Mouse (Mus musculus) cerebellum, postnatal 4 days (tissue): ENCODE measurements at regions not wholly inside any gene's neighbourhood (a gene's known extent, or its start where the extent isn't known, plus 50 kb on each side); places are given as distances from the start of the nearest gene placed in this dataset.

Experiments
- DNase-seq, 2 experiments: peaks; one replicate each; pipeline ENCODE4 v3.0.0; 2022; ENCODE audit warnings: low spot score in 2 of 2, mixed read lengths in 1 of 2

DNA sequence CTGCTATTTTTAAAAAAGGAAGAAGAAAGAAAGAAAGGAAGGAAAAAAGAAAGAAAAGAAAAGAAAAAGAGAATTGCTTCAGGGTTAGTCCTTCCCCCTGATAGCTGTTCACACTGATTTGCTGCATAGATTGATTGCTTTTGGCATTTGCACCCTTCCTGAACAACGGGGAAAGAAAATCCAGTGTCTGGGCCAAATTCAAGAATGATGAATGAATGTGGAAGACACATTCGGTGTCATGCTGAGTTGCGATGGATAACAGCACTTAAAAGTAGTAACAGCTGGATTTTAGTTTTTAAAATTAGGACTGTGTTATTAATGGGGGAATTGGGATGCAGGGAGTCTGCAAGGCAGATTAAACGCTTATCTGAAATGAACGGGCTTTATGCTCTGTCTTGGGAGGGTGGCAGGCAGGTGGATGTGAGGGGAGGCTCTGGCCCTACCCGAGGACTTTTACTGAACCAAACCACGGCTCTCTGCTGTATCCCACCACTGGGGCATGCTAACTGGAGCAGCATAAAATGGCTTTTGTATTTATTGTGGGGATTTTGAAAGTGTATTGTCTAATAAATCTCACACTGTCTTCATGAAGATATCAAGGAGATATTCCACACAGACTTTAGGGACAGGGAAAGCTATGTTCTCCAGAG lies 114.4 kb downstream of the Lca5 start:
- DNase-seq: no peak

- peak in 1 of 2 experiments; percentile 41 for DNase-seq
Observed at GRCm38 (mm10) chr9:83325910-83326309, 115.0 kb downstream of the Lca5 start.

- DNase-seq: no peak
Observed at GRCm38 (mm10) chr9:83324336-83324735, 116.6 kb downstream of the Lca5 start.

DNA sequence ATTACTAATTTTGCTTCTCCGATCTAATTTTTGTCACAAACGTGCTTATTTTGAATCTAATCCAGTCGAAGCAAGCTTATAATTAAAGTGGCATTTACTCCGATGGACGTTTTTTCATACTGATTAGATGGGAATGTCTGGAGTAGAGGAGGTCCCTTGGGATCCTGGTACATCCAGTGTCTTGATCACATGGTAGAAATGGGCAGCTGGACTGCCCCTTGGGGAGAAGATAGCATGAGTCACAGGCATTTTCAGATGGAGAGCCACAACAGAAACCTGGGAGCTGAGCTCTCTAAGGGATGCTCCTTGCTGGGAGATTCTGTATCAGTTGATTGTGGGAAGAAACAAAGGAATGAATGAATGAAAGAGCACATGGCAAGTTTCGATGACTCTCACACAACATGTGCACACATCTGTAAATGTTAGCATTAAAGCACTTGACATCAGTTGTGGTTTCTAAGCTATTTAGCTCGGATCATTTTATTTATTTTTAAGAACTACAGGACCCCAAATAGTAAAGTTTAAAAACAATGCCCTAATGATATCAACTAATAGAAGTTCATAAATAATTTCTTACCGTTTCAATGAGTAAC lies 117.8 kb downstream of the Lca5 start:
- no peak for DNase-seq

DNA sequence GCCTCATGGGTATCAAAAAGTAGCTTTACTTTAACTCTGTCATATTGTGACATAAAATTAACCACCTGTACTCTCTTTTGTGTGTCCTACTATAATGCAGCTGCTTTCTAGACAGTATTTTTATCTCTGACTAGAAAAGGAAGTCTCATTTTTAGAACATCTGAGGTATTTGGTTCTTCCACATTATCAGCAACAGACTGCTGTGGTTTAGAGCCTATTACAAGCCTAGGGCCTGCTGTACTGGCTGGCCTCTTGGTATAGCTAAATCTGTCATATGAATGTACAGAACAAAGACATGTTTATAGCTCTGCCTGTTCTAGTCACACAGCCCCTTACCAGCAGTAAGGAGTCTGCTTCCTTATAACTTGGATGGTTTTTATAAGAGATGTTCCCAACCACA lies 119.1 kb downstream of the Lca5 start:
- DNase-seq: no peak

- no peak for DNase-seq
Observed at GRCm38 (mm10) chr9:83320834-83321233, 120.1 kb downstream of the Lca5 start.

DNA sequence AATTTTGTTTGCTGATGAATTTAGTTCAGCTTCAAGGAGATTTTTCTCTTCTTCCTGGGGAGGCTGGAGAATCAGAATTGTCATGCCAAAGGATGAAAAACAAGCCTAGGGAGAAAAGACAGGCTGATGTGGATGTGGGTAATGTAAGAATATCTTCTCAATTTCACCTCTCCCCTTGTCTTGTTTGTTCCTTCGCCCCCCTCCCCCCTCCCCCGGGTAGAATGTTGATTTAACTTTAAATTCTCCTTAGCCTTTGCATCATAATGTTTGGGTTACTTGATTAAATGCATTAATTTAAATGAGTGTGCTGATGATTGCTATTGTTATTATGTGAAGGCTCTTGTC lies 124.1 kb downstream of the Lca5 start:
- no peak for DNase-seq

- peak in 1 of 2 experiments; percentile 54 for DNase-seq
Observed at GRCm38 (mm10) chr9:83315941-83316817, 124.7 kb downstream of the Lca5 start.

- DNase-seq: no peak
Observed at GRCm38 (mm10) chr9:83308771-83309170, 132.2 kb downstream of the Lca5 start.

GRCm38 (mm10) chr9:83308092-83308491 lies 132.8 kb downstream of the Lca5 start:
- no peak for DNase-seq

DNA sequence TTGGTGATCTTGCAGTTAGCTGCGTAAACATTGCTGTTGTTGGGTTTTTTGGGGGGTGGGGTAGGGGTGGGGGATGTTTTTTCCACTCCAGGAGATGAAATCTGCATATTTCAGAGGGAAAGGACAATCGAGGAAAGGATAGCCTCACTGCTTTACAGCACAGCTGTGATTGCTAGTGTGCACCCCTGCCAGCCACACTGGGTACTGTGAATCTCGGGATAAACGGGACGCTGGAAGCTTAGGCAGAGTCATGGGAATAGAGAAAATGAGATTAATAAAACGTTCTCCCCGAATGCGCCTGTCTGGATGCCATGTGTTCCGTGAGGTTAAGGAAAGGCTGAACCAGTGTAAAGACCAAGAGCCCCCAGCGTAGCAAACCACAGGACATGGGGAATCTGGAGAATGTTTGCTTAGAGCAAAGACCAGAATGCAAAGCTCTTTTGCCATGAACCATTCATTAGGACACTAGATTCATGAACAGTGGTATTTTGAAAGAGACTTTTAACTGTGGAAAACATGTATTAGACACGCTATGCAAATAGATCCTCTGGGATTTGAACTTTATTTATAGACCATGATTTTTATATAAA lies 133.5 kb downstream of the Lca5 start:
- DNase-seq: no peak

DNA sequence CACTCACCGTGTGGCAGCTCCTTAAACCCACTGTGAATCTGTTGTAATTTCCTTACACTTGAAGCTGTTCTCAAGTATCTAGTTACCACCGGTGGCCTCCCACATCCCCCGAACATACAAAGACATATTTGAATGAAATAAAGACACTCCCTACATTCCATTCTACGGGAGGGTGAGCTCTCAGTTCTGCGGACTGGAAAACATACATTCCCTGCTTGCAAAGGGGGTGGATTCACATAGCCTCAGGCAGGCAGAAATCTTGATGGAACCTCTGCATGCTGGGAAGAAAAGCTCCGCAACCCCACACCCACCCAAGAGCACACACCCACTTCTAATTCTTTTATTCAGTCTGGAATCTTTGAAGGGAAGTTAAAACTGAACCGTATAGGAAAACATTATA lies 136.0 kb downstream of the Lca5 start:
- no peak for DNase-seq

DNA sequence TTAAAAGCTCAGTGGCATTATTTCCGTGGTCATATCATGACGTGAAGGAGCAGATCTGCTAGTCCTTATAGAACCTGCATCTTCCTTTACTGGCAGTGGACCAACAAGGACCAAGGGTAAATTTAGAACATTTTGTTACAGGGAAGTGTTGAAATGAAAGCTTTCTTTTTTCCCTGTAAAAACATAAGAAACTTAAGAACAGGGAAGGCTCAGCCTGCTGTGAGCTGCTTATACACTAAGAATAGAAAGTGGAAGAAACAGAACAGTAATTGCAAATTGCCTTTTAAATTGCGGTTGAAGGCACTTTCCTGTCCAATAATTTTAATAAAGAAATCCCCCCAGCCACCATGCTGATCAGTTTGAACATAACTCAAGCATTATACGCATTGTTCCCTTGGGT lies 140.4 kb downstream of the Lca5 start:
- no peak for DNase-seq

DNA sequence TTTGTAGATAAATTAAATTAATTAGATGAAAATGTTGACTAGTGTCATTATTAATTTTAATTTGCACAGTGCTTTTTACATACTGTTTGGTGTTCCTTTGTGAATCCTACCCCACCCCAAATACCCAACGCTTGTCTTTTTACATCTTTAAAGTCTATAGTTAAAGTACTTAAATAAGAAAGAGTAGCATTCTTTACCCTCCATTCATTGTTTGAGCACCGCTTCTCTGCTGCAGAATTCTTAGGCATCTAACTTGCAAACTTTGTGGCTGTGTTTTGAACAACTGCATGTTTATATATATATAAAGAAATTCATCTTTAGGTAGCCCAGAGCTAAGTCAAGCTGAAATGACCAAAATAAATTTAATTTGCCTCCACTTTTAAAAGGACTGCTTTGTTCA lies 140.9 kb downstream of the Lca5 start:
- no peak for DNase-seq

DNA sequence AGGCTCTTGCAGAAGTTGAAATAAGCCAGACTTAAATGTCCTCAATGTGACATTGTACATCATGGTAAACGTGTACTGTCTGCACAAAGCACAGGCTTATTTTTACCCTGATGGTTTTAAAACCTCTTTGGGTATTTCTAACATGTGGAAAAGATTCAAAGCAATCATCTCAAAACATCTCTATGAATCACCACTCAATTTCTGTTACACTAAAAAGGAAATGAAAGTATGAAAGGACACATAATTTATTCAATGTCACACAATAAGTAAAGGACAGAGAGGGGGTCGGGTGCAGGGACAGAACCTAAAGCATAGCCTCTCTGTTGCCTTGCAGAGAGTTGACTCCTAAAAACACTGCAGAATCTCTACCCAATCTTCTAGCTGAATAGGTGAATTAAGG lies 141.3 kb downstream of the Lca5 start:
- no peak for DNase-seq

- no peak for DNase-seq
Observed at GRCm38 (mm10) chr9:83295453-83295852, 145.5 kb downstream of the Lca5 start.

- DNase-seq: peak in 1 of 2 experiments; percentile 8
Observed at GRCm38 (mm10) chr9:83294441-83294840, 146.5 kb downstream of the Lca5 start.

GRCm38 (mm10) chr9:83284097-83284496 lies 137.6 kb upstream of the Hmgn3 start:
- DNase-seq: no peak

GRCm38 (mm10) chr9:83283662-83284061 lies 137.2 kb upstream of the Hmgn3 start:
- no peak for DNase-seq

DNA sequence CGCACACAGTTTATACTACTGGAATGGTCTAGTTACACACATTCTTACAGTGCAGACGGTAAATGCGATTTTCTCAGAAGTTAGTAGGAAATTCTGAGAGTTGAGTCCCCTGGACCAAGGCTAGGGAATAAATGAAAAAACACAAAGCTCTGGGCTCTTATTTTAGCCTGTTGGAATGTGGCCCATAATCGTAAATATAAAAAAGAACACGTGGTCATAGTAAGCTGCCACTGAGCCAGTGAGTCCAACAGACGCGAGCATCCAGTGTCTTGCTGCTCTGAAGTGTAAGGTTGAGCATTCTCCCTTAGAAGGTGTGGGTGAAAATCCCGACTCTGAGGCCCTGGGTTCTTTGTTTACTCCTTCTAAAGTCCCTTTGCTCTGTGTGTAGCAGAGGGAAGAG lies 136.8 kb upstream of the Hmgn3 start:
- DNase-seq: no peak

GRCm38 (mm10) chr9:83277791-83278190 lies 131.3 kb upstream of the Hmgn3 start:
- no peak for DNase-seq

DNA sequence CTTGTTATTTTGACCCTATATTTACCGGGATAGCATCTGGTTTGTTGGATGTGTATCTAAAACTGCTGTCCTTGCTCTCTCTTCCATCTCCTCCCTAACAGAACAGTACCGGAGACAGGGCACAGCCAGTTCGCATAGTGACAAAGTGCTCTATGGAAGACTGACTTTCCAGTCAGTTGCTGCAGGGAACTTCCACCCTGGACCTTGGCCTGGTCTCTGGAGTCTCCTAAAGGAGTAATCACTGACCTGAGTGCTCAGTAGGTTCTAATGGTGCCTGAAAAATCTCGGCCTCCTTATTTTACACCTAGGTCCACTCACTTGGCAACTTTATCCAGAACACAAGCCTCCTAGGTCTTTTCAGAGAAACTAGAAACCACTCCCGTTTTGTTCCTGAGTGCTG lies 130.9 kb upstream of the Hmgn3 start:
- DNase-seq: no peak

- DNase-seq: no peak
Observed at GRCm38 (mm10) chr9:83276291-83276690, 129.8 kb upstream of the Hmgn3 start.
